Mouse (Mus musculus) adrenal gland (tissue): ENCODE measurements around the gene As3mt.
"Not testable (repeated sequence)": the region's sequence is repeated elsewhere in the genome, so short reads cannot be mapped to it uniquely, and the experiment has no call there.

Source experiments
- intact Hi-C: fragments of 180-260 bp; cut with DNase I; formaldehyde crosslinking; loops from one replicate; pipeline ENCODE4 v1.15.1; 2025

Gene As3mt

DNA sequence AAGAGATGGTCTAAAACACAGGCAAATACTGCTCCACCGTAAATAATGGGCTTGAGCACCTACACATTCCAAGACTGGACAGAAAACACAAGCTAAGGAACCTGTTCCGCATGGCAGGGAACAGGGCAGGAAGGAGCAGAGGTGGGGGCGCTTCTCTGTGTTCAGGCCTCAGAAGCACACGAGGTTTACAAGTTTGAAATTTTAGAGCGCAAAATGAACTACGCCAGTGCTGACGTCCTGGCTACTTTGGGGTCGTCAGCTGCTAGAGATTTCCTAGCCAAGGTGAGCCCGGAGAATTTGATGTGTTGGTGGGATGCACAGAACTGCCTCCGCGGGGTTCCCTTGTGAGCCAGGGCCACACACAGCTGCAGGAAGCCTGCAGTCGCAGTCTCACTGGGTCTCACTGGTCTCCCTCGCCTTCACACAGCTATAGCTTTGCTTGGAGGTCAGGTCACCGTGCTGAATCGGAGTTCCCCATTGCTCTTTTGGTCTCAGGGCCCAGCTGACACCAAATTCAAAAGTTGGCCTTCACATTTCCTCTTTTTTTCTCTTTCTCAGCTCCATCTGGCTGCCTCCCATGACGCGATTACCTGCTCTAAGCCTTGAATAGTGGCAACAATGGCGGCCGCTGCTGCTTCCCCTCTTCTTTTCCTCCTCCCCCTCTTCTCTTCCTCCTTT, 9.3 kb upstream of the As3mt start:
- intact Hi-C loops, result no loop called here

DNA sequence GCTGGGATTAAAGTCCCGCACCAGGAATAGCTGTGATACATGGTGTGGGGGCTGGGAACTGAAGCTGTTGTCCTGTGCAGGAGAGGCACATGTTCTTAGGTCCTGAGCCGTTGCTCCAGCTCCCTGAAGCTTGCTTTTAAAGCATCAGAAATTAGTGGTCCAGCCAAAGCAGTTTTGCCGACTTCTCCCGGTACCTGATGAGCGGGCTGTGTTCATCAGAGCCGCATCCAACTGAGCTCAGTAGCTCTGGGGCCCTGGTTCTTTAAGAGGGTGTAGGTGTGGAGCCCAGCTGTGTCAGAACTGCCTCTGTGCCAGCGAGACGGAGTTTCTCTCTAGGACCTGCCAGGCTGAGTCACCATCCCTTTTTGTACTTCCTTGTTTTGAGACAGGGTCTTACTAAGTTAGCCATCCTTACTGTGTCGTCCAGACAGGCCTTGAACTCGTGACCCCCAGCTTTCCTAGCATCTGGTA, 8.2 kb upstream of the As3mt start:
- intact Hi-C loops, result no loop called here

- intact Hi-C loops, result no loop called here
These were observed 6.1 kb upstream of the As3mt start for GRCm38 (mm10) chr19:46701156-46701555.

- intact Hi-C loops, result no loop called here
These were observed 1.3 kb upstream of the As3mt start for GRCm38 (mm10) chr19:46705779-46706495.

GRCm38 (mm10) chr19:46706540-46707295, 540 bp upstream of the As3mt start:
- intact Hi-C loops, result no loop called here

GRCm38 (mm10) chr19:46710614-46711013, 3.4 kb downstream of the As3mt start:
- intact Hi-C loops, result no loop called here

- intact Hi-C loops, result no loop called here
These were observed 7.0 kb downstream of the As3mt start for GRCm38 (mm10) chr19:46714234-46714633.

- intact Hi-C loops, result no loop called here
These were observed 7.8 kb downstream of the As3mt start for GRCm38 (mm10) chr19:46715016-46715415.

DNA sequence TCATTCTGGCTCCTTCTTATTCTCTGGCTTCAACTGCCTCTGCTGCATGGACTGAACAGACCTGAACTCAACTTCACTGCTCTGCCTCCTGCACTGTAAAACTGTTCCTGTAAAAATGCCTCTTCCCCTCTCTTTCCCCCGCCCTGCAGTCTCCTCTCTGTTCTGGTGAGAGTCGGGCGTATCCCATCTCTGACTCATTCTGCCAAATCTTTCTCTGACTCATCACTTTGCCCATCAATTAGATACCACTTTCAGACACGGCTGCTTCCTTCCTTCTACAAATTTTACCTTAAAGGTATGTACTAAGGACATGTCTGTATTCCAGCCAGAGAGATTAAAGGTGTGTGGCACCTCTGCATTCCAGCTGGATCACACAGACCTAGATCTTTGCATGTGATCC, 10.9 kb downstream of the As3mt start:
- intact Hi-C loops, result no loop called here

DNA sequence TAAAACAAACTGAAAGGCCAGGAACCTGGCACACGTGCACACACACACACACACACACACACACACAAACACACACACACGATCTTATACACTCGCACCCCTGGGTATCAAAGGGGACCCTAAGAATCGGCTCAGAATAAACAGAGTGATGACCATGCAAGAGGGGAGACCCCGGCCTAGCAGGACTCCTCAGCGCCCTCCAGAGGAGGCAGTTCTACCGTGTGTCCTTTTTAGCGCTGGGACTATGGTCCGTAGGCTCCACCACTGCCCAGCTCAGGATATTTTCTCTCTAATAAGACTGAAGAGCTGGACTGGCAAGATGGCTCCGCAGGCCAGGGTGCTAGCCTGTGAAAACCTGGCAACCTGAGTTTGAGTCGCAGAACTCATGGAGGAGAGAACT, 17.2 kb downstream of the As3mt start:
- intact Hi-C loops, result no loop called here

DNA sequence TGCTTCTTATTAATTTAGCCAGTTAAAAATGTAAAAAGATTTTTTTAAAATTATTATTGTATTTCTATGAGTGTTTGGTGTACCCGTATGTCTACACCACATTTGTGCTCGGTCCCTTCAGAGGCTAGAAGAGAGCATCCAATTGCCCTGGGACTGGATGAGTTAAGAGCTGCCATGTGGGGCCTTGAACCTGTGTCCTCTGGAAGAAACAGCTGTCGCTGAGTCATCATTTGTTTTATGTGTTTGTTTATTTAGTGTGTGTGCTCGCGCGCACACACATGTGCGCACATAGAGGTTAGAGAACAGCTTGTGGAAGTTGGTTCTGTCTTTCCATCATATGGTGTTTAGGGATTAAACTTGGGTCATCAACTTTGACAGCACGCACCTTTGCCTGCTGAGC, 18.9 kb downstream of the As3mt start:
- intact Hi-C loops, result no loop called here

DNA sequence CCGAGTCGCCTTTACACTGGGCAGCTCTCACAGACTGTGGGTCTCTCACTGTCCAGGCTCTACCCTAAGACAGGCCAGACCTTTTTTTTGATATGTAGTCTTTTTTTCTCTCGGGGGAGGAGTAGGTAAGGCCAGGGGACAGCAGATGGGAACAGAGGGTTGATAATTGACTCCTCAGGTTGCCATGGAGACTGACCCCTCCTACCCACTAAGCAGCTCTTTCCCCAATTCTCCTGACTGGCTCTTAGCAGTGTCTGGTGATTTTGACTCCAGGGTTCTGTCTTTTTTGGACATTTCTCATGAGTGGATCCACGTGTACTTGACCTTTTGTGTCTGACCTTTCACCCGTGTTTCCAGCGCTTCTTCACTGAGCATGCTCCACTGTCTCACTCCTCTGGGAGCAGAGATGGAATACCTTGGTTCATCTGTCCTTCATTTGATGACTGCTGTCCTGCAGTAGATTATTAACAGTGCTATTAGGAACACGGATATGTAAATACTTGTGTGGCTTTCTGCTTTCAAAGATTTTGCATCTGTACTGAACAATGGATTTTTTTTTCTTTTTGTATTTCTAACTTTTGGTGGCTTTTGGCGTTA, 20.0 kb downstream of the As3mt start:
- intact Hi-C loops, result no loop called here

- intact Hi-C loops, result no loop called here
These were observed 20.8 kb downstream of the As3mt start for GRCm38 (mm10) chr19:46727945-46728540.

DNA sequence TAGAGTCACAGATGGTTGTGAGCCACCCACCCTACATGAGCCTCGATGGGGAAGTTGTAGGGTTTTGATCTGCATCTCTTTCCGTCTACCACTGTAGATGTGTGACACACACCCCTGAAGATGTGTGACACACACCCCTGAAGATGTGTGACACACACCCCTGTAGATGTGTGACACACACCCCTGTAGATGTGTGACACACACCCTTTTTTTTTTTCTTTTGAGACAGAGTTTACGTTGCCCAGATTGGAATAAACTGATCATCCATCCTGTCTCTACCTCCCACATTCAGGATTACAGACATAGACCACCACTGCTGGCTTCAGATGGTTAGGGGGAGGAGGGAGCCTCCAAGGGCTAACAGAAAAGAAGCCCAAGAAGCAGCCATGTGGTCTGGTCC, 21.7 kb downstream of the As3mt start:
- intact Hi-C loops, result no loop called here

- intact Hi-C loops, result no loop called here
These were observed 24.1 kb downstream of the As3mt start for GRCm38 (mm10) chr19:46731351-46731750.

DNA sequence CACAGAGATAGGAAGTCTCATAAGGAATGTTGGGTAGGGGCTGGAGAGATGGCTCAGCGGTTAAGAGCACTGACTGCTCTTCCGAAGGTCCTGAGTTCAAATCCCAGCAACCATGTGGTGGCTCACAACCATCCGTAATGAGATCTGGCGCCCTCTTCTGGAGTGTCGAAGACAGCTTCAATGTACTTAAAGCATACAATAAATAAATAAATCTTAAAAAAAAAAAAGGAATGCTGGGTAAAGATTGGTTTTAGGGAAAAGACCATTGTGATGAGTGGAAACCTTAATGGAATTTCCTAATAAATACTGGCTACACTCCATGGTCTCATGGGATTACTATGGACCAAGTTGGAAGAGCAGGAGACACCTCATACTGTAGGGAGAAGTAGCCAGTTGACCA, 25.4 kb downstream of the As3mt start:
- intact Hi-C loops, result not testable (repeated sequence)

DNA sequence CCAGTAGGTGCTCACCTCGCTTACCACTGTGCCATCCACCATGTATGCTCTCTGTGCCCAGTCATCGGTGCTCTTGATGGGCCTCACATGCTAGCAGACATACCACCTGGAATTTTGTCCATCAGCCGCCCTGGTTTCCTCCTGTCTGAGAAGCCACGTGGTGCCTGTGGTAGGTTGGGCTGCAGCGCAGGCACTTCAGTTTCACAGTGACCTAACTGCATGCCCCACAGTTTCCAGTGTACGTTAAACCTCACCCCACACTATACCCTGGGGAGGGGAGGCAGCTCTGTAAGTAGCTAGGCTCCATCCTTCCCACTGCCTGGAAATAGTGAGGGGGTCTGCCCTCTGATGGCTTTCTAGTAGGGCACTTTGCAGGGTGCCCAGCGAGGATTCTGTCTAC, 26.4 kb downstream of the As3mt start:
- intact Hi-C loops, result no loop called here

- intact Hi-C loops, result no loop called here
These were observed 28.0 kb downstream of the As3mt start for GRCm38 (mm10) chr19:46735241-46735640.

DNA sequence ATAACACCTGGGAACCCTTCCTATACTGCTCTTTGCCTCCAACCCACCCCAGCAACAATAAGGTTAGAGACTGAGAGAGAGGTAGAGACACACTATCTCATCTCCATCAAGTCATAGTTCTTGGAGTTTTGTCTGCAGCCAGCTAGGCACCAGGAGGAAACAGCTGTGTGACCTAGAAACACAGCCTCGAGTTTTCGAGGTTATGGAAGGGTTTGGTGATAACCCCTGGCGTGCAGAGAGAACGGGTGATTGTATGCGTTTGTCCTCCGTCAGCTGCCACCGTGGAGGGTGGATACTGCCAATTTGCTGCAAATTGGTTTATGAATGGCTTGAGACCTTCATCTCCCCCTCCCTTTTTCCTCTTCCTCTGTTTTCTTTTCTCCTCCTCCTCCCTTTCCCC, 29.8 kb downstream of the As3mt start:
- intact Hi-C loops, result no loop called here

GRCm38 (mm10) chr19:46740341-46741008, 33.2 kb downstream of the As3mt start:
- intact Hi-C loops, result loop anchor here (2.0 to 5.0 kb wide), 2 partner anchors 70 to 153 kb away; no protein-coding TSS in a partner anchor

GRCm38 (mm10) chr19:46741574-46741973, 34.3 kb downstream of the As3mt start:
- intact Hi-C loops, result loop anchor here (2.0 to 5.0 kb wide), 2 partner anchors 71 to 154 kb away; no protein-coding TSS in a partner anchor
